Mouse (Mus musculus): ENCODE results near the gene Hivep3.

Hivep3 gene

GRCm38 (mm10) chr4:119911071-119911904 lies 177.7 kb downstream of the Hivep3 start:
- peak; percentile 5 for DNase-seq

GRCm38 (mm10) chr4:119912216-119912615 lies 178.6 kb downstream of the Hivep3 start:
- peak; percentile 1 for DNase-seq

- peak; percentile 5 for DNase-seq
These were observed 180.6 kb downstream of the Hivep3 start for GRCm38 (mm10) chr4:119914194-119914593.

GRCm38 (mm10) chr4:119915069-119915468 lies 181.5 kb downstream of the Hivep3 start:
- peak; percentile 6 for DNase-seq

- peak; percentile 77 for DNase-seq
These were observed 183.9 kb downstream of the Hivep3 start for GRCm38 (mm10) chr4:119917502-119917901.

- DNase-seq, result no peak
These were observed 185.8 kb downstream of the Hivep3 start for GRCm38 (mm10) chr4:119919349-119919748.

- DNase-seq, result peak; percentile 64
These were observed 187.6 kb downstream of the Hivep3 start for GRCm38 (mm10) chr4:119921022-119921717.

- no peak for DNase-seq
These were observed 188.2 kb downstream of the Hivep3 start for GRCm38 (mm10) chr4:119921723-119922266.

- DNase-seq, result no peak
These were observed 189.4 kb downstream of the Hivep3 start for GRCm38 (mm10) chr4:119922945-119923344.

GRCm38 (mm10) chr4:119923410-119923809 lies 189.8 kb downstream of the Hivep3 start:
- peak; percentile 45 for DNase-seq

GRCm38 (mm10) chr4:119925052-119925451 lies 191.5 kb downstream of the Hivep3 start:
- DNase-seq, result no peak

GRCm38 (mm10) chr4:119931923-119932322 lies 198.3 kb downstream of the Hivep3 start:
- DNase-seq, result no peak

GRCm38 (mm10) chr4:119932549-119933257 lies 199.1 kb downstream of the Hivep3 start:
- no peak for DNase-seq

- DNase-seq, result no peak
These were observed 201.3 kb downstream of the Hivep3 start for GRCm38 (mm10) chr4:119934901-119935300.

- no peak for DNase-seq
These were observed 204.3 kb downstream of the Hivep3 start for GRCm38 (mm10) chr4:119937876-119938275.

GRCm38 (mm10) chr4:119938518-119938917 lies 204.9 kb downstream of the Hivep3 start:
- no peak for DNase-seq

- no peak for DNase-seq
These were observed 206.2 kb downstream of the Hivep3 start for GRCm38 (mm10) chr4:119939786-119940185.

GRCm38 (mm10) chr4:119946224-119946887 lies 212.8 kb downstream of the Hivep3 start:
- DNase-seq, result no peak

- peak; percentile 54 for DNase-seq
These were observed 213.9 kb downstream of the Hivep3 start for GRCm38 (mm10) chr4:119947232-119948162.

- DNase-seq, result no peak
These were observed 214.8 kb downstream of the Hivep3 start for GRCm38 (mm10) chr4:119948406-119948805.

- DNase-seq, result no peak
These were observed 215.5 kb downstream of the Hivep3 start for GRCm38 (mm10) chr4:119948922-119949614.
